Mouse (Mus musculus): Measurements from ENCODE around the gene Gm27021.
A peak's percentile ranks its signal among the peaks of the same experiment; 100 is the strongest.

Gm27021 gene

DNA sequence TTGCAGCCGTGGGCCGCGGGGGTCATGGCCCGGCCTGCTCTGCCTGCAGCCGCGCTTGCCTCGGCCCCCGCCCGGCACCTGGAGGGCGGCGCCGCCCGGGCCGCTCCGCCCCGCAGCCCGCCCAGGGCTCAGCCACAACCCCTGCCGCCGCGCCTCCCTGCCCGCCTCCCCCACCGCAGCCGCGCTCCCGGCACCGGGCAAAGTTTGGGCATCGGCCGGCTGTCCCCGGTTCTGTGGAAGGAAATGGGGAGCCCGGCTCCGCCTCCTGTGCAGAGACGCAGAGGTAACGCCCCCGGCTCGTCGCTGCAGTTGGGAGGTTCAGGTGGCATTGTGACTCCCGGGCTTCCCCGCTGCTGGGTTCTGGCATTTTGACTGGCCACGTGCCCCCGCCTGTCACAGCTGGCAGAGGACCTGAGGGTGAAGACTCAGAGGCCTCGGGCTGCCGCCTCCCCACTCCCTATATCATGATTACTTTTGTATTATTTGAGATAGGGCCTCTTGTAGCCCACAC lies 33.5 kb downstream of the Gm27021 start:
- peak; percentile 17 to 31 for DNase-seq

GRCm38 (mm10) chr8:120633665-120634271 lies 34.1 kb downstream of the Gm27021 start:
- no peak for DNase-seq

GRCm38 (mm10) chr8:120632969-120633664 lies 34.8 kb downstream of the Gm27021 start:
- no peak for DNase-seq

DNA sequence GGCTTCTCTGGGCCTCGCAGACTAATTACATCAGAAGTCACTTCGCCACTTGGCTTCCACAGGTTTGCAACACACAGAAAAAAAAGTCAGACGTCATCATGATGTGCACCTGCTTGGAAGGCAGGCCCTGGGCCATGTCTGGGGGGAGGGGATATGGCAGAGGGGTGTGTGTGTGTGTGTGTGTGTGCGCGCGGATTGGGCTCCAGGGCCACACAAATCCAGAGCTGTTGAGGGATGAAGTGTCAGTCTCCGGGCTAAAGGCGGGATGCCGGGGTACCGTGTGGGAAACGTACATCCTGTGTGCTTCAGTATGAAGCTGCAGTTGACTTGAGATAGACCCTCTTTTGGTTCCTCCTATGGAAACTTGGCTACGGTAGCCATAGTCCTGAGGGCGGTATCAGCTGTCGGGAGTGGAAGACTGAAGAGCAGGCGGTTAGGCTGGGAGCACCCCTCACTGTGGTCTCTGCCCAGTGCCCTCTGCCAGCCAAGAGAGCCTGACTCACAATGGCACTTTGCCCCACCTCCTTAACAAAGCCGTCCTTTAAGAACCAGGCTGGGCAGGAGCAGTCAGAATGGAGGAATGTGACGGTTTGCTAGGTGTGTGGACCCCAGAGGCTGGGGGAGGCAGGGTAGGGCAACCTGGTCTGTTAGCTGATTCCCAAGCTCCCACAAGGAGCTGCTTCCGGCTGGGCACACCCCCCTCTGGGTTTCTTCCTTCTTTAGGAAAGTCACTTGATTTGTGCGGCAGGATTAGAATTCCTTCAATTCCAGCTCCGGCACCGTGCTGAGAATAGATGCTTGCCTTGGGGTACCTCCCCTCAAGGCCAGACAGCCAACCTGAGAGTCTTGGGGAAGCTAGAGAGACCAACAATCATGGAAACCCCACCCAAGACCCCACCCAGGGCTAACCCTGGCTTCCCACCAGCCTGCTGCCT lies 36.2 kb downstream of the Gm27021 start:
- no peak for DNase-seq

GRCm38 (mm10) chr8:120630848-120631247 lies 37.0 kb downstream of the Gm27021 start:
- DNase-seq, result no peak

- no peak for DNase-seq
These were observed 37.8 kb downstream of the Gm27021 start for GRCm38 (mm10) chr8:120630031-120630430.

DNA sequence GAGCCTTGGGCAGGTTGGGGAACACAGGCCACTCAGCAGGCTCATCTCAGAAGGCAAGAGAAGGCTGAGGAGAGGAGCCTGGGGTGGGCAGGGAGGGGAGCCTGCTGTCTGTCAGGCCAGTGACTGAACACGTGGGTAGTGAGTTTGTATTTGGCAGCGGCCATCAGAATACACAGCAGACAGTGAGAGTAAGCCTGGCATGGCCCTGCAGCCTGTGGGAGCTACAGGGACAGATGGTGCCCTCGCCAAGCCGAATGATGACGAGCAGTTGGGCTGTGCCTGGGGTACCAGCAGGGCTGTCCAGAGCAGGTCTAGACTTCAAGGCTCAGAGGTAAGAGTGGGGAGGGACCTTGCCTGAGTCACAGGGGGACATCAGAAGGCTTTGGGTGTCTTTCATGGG lies 40.6 kb downstream of the Gm27021 start:
- DNase-seq, result peak; percentile 75 to 82

DNA sequence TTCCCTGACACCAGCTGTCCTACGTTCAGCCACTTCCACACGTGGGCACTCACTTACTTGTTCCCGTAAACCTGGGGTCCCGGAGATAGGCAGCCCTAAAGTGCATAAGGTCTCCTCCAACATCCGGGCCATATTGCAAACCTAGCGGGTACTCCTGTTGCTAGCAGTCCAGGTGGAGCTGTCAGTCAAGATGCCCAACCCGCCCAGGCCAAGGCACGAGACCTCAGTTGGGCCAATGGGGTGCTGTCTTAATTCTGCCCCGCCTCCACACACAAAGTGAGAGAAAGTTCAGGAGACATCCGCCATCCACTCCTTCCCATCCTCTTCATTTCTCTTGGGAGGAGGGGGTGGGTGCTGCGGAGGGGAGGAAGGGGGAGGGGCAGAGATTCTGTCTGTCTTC lies 41.4 kb downstream of the Gm27021 start:
- no peak for DNase-seq

DNA sequence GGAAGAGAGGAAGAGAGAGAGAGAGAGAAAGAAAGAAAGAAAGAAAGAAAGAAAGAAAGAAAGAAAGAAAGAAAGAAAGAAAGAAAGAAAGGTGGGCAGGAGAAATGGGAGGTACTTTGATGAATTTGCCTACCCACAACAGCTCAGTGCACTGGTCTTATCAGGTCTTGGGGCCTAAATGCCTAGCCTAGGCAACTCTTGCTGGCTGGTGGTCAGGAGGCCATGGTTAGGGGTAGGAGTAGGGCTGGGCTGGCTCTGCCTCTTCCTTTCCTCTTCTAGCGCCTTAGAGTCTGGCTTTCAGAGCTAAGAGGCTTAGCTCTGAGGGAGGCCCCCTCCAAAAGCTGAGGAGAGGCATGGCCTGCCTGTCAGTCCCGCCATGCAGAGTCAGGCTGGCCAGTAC lies 44.3 kb downstream of the Gm27021 start:
- no peak for DNase-seq

- DNase-seq, result no peak
These were observed 45.7 kb downstream of the Gm27021 start for GRCm38 (mm10) chr8:120622161-120622560.

DNA sequence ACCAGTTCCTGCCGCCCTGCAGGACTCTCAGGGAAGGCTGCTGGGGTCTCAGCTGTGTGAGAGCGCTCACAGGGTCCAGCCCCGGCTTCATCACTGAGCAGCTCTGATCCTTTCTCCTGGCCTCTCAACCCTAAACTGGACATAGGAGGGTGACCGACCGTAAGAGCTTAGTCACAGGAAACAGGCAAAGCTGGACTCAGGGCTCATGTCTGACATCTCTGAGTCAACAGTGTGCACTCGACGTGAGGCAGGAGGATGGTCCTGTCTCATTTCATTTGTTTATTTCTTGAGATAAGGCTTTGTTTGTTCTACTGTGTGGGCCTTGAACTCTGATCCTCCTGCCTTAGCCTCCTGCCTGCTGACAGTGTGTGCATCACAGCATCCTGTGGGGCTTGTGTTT lies 47.4 kb downstream of the Gm27021 start:
- DNase-seq, result no peak

GRCm38 (mm10) chr8:120619235-120620180 lies 48.4 kb downstream of the Gm27021 start:
- no peak for DNase-seq

- peak; percentile 67 to 76 for DNase-seq
These were observed 49.8 kb downstream of the Gm27021 start for GRCm38 (mm10) chr8:120618110-120618509.

DNA sequence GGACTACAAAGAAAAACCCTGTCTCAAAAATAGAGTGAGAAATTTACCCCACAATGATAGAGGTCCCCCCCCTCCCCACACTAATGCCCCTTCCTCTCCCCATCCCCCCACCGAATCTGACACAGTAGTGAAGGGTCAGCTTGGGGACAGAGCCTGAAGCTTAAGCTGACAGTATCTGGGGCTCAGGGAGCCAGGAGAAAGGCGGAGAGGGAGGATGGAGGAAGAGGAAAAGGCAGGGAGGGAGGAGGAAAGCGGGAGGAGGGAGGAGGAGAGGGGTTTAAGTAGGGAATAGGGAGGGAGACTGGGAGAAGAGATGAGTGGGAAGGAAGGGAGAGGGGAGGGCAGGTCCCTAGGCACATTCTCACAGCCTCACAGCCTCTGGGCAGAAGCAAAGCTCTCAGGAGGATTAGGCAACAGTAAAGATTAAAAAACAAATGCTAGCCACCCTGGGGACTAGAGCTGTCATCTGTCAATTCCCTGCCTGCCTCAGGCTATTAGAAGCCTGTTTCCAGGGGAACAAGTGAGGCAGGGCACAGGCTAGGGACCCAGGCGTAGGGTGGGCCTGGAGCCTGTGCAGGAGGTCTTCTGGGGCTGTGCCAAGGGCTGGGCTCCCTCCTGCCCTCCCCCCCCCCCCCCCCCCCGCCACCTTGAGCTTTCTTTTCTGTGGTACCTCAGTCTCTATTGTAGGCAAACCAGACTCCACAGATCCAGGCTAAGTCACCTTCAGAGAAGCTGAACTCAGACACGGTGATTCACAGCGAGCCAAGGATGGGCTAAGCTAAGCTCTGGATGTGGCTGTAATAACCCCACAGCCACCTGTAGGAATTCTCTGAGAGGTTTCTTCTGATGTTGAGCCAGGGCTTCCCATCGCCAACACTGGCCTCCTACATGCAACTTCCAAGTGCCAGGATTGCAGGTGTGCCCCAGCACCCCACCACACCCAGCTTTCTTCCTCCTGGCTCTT lies 50.9 kb downstream of the Gm27021 start:
- no peak for DNase-seq

DNA sequence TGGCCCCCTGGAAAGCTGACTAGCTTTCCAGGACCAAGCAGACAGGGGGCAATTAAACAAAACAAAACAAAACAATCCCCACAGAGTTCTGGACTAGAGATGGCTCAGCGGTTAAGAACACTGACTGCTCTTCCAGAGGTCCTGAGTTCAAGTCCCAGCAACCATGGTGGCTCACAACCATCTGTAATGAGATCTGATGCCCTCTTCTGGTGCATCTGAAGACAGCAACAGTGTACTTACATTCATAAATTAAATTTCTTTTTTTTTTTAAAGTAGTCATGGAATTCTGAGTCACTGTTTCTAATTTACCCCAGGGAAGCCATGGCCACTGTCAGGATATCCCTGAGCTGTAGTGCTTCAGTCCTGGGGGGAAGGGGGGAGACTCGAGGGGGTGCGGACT lies 53.4 kb downstream of the Gm27021 start:
- no peak for DNase-seq

GRCm38 (mm10) chr8:120610824-120611223 lies 57.1 kb downstream of the Gm27021 start:
- DNase-seq, result no peak

DNA sequence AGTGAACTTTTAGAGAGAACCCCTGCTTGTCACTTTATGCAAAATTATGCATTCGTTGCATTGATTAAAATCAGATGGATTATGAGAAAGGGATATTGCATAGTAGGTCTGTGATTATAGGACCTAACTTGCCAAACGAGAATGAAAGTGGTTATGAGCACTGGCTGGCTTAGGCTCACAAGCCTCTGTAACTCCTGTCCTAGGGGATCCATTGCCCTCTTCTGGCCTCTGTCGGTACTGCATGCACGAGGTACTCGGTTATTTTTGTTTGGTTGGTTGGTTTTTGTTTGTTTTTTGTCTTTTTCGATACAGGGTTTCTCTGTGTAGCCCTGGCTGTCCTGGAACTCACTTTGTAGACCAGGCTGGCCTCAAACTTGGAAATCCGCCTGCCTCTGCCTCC lies 60.0 kb downstream of the Gm27021 start:
- peak; percentile 79 to 85 for DNase-seq

DNA sequence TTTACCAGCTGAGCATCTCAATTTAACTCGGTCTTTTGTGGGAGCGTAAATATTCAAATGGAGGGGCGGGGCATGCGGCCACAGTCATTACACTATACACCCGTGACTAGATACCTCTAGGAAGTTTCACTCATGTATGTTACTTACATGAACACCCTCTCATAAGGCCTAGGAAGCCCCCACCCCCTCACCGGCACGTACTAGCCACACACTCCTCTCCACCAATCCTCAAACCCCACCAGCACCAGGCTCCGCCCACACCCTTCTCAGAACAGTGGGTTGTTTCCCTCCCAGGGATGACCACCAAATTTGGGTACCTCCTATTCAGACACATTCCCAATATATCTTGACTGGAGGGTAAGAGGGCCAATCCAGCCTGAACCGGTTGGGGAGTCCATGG lies 60.4 kb downstream of the Gm27021 start:
- no peak for DNase-seq

GRCm38 (mm10) chr8:120602672-120603071 lies 65.2 kb downstream of the Gm27021 start:
- DNase-seq, result no peak

- DNase-seq, result peak; percentile 84 to 88
These were observed 68.4 kb downstream of the Gm27021 start for GRCm38 (mm10) chr8:120599504-120599903.

DNA sequence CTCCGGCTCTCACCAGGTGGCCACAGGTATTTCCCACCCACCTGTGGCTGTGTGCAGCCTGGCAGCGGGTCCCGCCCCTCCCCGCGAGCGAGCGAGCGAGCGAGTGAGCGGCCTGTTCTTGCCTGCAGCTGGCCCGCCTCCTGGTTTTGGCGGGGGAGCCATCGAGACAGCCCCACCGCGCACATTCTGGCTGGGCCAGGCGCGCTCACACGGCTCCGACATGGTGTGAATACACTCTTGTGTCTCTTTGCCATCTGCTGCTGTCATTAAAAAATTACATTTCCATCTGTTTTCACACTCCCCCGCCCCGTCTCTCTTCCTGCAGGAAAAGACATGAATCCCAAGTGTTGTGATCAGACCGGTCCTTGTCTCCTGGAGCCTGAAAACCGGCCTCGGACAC lies 69.3 kb downstream of the Gm27021 start:
- peak; percentile 61 to 68 for DNase-seq
